Mouse (Mus musculus): ENCODE data around the gene Iqcf6.

- TF ChIP-seq EP300 (IDR thresholded peaks at IDR 0.05; ENCODE audit: low read depth) (no peak), CTCF (IDR thresholded peaks at IDR 0.05; ENCODE audit: low read depth) (no peak)
Measured at GRCm38 (mm10) chr9:106632185-106632584, 5.8 kb downstream of the Iqcf6 start.
